Mouse (Mus musculus): ENCODE measurements around the gene Vps51. TPM values are rescaled to one million over a fixed set of nuclear protein-coding genes. Genes with fewer than 3 reads are reported as not detected.

Vps51 gene
- total and polyA plus RNA-seq, 2 experiments from 2014 or later, result 93.7 to 96.8 TPM

- DNase-seq, result peak; percentile 97
- 2% methylated on average over 77 of the region's 77 CpGs for WGBS
- H3K4me2 ChIP-seq (ENCODE audit: low read depth), result peak within 1 kb of the TSS; percentile 90
These were observed 41.1 kb upstream of the Vps51 start, which contains the start of gene Sac3d1 for GRCm38 (mm10) chr19:6117986-6118676. Gene Sac3d1 (minus strand): TSS chr19:6118650.

GRCm38 (mm10) chr19:6117346-6117985, 40.4 kb upstream of the Vps51 start:
- H3K9me3 ChIP-seq (ENCODE audit: low read length), result no peaks in the 10 kb centered on the region
- H3K4me2 ChIP-seq (ENCODE audit: low read depth), result peak overlapping the region; percentile 90
- peak overlapping the region; percentile 76 for H3K4me3 ChIP-seq (ENCODE audit: low read depth, low read length)
- WGBS, result 11% methylated on average over 32 of the region's 32 CpGs
- no peak for TF ChIP-seq CTCF (IDR thresholded peaks at IDR 0.05; ENCODE audit: low read depth)
- peaks cover 38% of the 10 kb centered on the region for H3K36me3 ChIP-seq (ENCODE audit: insufficient read depth)
- H3K4me1 ChIP-seq (ENCODE audit: insufficient read depth), result peaks cover 15% of the 10 kb centered on the region
- ATAC-seq (no peak), DNase-seq (no peak)
- no peaks in the 10 kb centered on the region for H3K27me3 ChIP-seq (ENCODE audit: insufficient read depth, low read length)
- H3K9ac ChIP-seq, result peak overlapping the region; percentile 91
- peak overlapping the region; percentile 92 for H3K27ac ChIP-seq (ENCODE audit: low read depth, low read length)

More at GRCm38 (mm10) chr19:6117986-6118676, 41.1 kb upstream of the Vps51 start, which contains the start of gene Sac3d1:
- no peak; the same call in 1 of the 2 replicates for TF ChIP-seq CTCF (IDR thresholded peaks at IDR 0.05; ENCODE audit: low read depth)
- peak within 1 kb of the TSS; percentile 76 for H3K4me3 ChIP-seq (ENCODE audit: low read depth, low read length)
- peak within 1 kb of the TSS; percentile 92 for H3K27ac ChIP-seq (ENCODE audit: low read depth, low read length)
- peaks cover 15% of the 10 kb centered on the region for H3K4me1 ChIP-seq (ENCODE audit: insufficient read depth)
- ATAC-seq, result peak; percentile 95
- no peaks in the 10 kb centered on the region for H3K27me3 ChIP-seq (ENCODE audit: insufficient read depth, low read length)
- peak within 1 kb of the TSS; percentile 91 for H3K9ac ChIP-seq
- H3K36me3 ChIP-seq (ENCODE audit: insufficient read depth), result peaks cover 34% of the 10 kb centered on the region
- no peaks in the 10 kb centered on the region for H3K9me3 ChIP-seq (ENCODE audit: low read length)

- H3K36me3 ChIP-seq (ENCODE audit: insufficient read depth), result peaks cover 37% of the 10 kb centered on the region
- H3K4me3 ChIP-seq (ENCODE audit: low read depth, low read length), result no peak overlapping the region
- peaks cover 15% of the 10 kb centered on the region for H3K4me1 ChIP-seq (ENCODE audit: insufficient read depth)
- no peak overlapping the region for H3K4me2 ChIP-seq (ENCODE audit: low read depth)
- TF ChIP-seq CTCF (IDR thresholded peaks at IDR 0.05; ENCODE audit: low read depth), result no peak
- H3K27me3 ChIP-seq (ENCODE audit: insufficient read depth, low read length), result no peaks in the 10 kb centered on the region
- DNase-seq (no peak), ATAC-seq (no peak)
- no peak overlapping the region for H3K9ac ChIP-seq
- no peak overlapping the region for H3K27ac ChIP-seq (ENCODE audit: low read depth, low read length)
- 88% methylated on average over 15 of the region's 15 CpGs for WGBS
- H3K9me3 ChIP-seq (ENCODE audit: low read length), result no peaks in the 10 kb centered on the region
These were observed 39.3 kb upstream of the Vps51 start for GRCm38 (mm10) chr19:6116113-6116850.

- no peak for DNase-seq
- Histone ChIP-seq H3K27me3 (ENCODE audit: insufficient read depth, low read length) (no peaks in the 10 kb centered on the region), H3K4me1 (ENCODE audit: insufficient read depth) (peaks cover 7% of the 10 kb centered on the region), H3K4me3 (ENCODE audit: low read depth, low read length) (no peak overlapping the region), H3K36me3 (ENCODE audit: insufficient read depth) (peaks cover 29% of the 10 kb centered on the region), H3K9ac (no peak overlapping the region), H3K27ac (ENCODE audit: low read depth, low read length) (no peak overlapping the region), H3K4me2 (ENCODE audit: low read depth) (no peak overlapping the region), H3K9me3 (ENCODE audit: low read length) (no peaks in the 10 kb centered on the region)
- 71% methylated on average over 6 of the region's 6 CpGs for WGBS
- no peak for ATAC-seq
- no peak for TF ChIP-seq CTCF (IDR thresholded peaks at IDR 0.05; ENCODE audit: low read depth)
These were observed 36.1 kb upstream of the Vps51 start for GRCm38 (mm10) chr19:6113116-6113515.

- Histone ChIP-seq H3K4me3 (ENCODE audit: low read depth, low read length) (no peak within 1 kb of the TSS), H3K4me2 (ENCODE audit: low read depth) (no peak within 1 kb of the TSS), H3K27me3 (ENCODE audit: insufficient read depth, low read length) (no peaks in the 10 kb centered on the region), H3K27ac (ENCODE audit: low read depth, low read length) (no peak within 1 kb of the TSS), H3K4me1 (ENCODE audit: insufficient read depth) (no peaks in the 10 kb centered on the region), H3K36me3 (ENCODE audit: insufficient read depth) (no peaks in the 10 kb centered on the region), H3K9me3 (ENCODE audit: low read length) (no peaks in the 10 kb centered on the region), H3K9ac (no peak within 1 kb of the TSS)
- DNase-seq (no peak), ATAC-seq (no peak)
- WGBS, result 89% methylated on average over 7 of the region's 7 CpGs
- no peak for TF ChIP-seq CTCF (IDR thresholded peaks at IDR 0.05; ENCODE audit: low read depth)
These were observed 28.6 kb upstream of the Vps51 start, which contains the start of gene Naaladl1 for GRCm38 (mm10) chr19:6105586-6105985. Gene Naaladl1 (plus strand): TSS chr19:6105782.

GRCm38 (mm10) chr19:6104476-6104875, 27.4 kb upstream of the Vps51 start:
- Histone ChIP-seq H3K9me3 (ENCODE audit: low read length) (no peaks in the 10 kb centered on the region), H3K4me3 (ENCODE audit: low read depth, low read length) (no peak overlapping the region), H3K4me2 (ENCODE audit: low read depth) (no peak overlapping the region), H3K4me1 (ENCODE audit: insufficient read depth) (no peaks in the 10 kb centered on the region), H3K27ac (ENCODE audit: low read depth, low read length) (no peak overlapping the region), H3K9ac (no peak overlapping the region), H3K36me3 (ENCODE audit: insufficient read depth) (no peaks in the 10 kb centered on the region), H3K27me3 (ENCODE audit: insufficient read depth, low read length) (no peaks in the 10 kb centered on the region)
- ATAC-seq (no peak), DNase-seq (no peak)
- 82% methylated on average over 4 of the region's 4 CpGs for WGBS
- no peak for TF ChIP-seq CTCF (IDR thresholded peaks at IDR 0.05; ENCODE audit: low read depth)

Measured in forebrain, postnatal 0 days (tissue).